Comparison of ENCODE assay signal across 8 mouse cellular contexts in genomic region chr8:71558958-71559690, GRCm38 (mm10). TPM values are rescaled to one million over a fixed set of nuclear protein-coding genes. Genes with fewer than 3 reads are reported as not detected.
DNase-seq lines count a peak whose midpoint lies in the region; ATAC-seq lines count a peak whose summit lies in the region.

No protein-coding gene starts in this region.

- 4% methylated on average over 24 of the region's 24 CpGs for WGBS in embryonic facial prominence, embryonic 14.5 days
- 2% methylated on average over 24 of the region's 24 CpGs for WGBS in limb, embryonic 11.5 days
- WGBS in midbrain, embryonic 11.5 days, result 1% methylated on average over 24 of the region's 24 CpGs
- 2% methylated on average over 24 of the region's 24 CpGs for WGBS in stomach, embryonic 14.5 days

- peak; percentile 63 to 66 for DNase-seq in urinary bladder, adult 18-20 months (ENCODE audit: low spot score in 2 of 2)
- no peak for DNase-seq in urinary bladder, adult 2 months (ENCODE audit: low spot score)
- DNase-seq in embryonic facial prominence, embryonic 14.5 days (ENCODE audit: low spot score), result peak; percentile 91
- peak; percentile 43 to 63 for DNase-seq in heart, postnatal 36 days
- peak; percentile 70 for DNase-seq in limb, embryonic 11.5 days (ENCODE audit: low spot score)
- peak; percentile 88 for DNase-seq in midbrain, embryonic 11.5 days (ENCODE audit: low spot score, missing footprints)
- DNase-seq in right cerebral cortex, postnatal 36 days (ENCODE audit: low spot score in 2 of 2), result no peak

- H3K9me3 ChIP-seq in embryonic facial prominence, embryonic 14.5 days (ENCODE audit: control insufficient read depth, low read length), result no peaks in the 10 kb centered on the region
- H3K9me3 ChIP-seq in limb, embryonic 11.5 days (ENCODE audit: control insufficient read depth, low read length), result peaks cover 3% of the 10 kb centered on the region; the same call in 1 of the 2 replicates
- peaks cover 2% of the 10 kb centered on the region for H3K9me3 ChIP-seq in midbrain, embryonic 11.5 days (ENCODE audit: control insufficient read depth, low read length)
- no peaks in the 10 kb centered on the region for H3K9me3 ChIP-seq in stomach, embryonic 14.5 days (ENCODE audit: control insufficient read depth, low read depth, low read length)

- H3K4me1 ChIP-seq in embryonic facial prominence, embryonic 14.5 days (ENCODE audit: control insufficient read depth, insufficient read depth, low read length), result no peaks in the 10 kb centered on the region
- 0 out of 2 replicates have a peak, but pooled peaks cover 7% of the 10 kb centered on the region for H3K4me1 ChIP-seq in limb, embryonic 11.5 days (ENCODE audit: control insufficient read depth, insufficient read depth, low read length)
- H3K4me1 ChIP-seq in midbrain, embryonic 11.5 days (ENCODE audit: control insufficient read depth, insufficient read depth, low read length), result no peaks in the 10 kb centered on the region
- H3K4me1 ChIP-seq in stomach, embryonic 14.5 days (ENCODE audit: control insufficient read depth, insufficient read depth, low read length), result 0 out of 2 replicates have a peak, but pooled peaks cover 5% of the 10 kb centered on the region

- intact Hi-C loops in heart, postnatal 36 days (cut with DNase I), result no loop called here

- peak overlapping the region; percentile 42 for H3K4me3 ChIP-seq in embryonic facial prominence, embryonic 14.5 days (ENCODE audit: low read depth, low read length)
- peak overlapping the region; percentile 25 for H3K4me3 ChIP-seq in limb, embryonic 11.5 days (ENCODE audit: low read depth, low read length)
- H3K4me3 ChIP-seq in midbrain, embryonic 11.5 days (ENCODE audit: low read depth, low read length), result peak overlapping the region; percentile 19
- H3K4me3 ChIP-seq in stomach, embryonic 14.5 days (ENCODE audit: low read depth, low read length), result peak overlapping the region; percentile 47

- peak overlapping the region; percentile 49 for H3K9ac ChIP-seq in embryonic facial prominence, embryonic 14.5 days (ENCODE audit: low read depth, low read length)
- no peak overlapping the region for H3K9ac ChIP-seq in limb, embryonic 11.5 days (ENCODE audit: low read length)
- no peak overlapping the region for H3K9ac ChIP-seq in midbrain, embryonic 11.5 days (ENCODE audit: low read length)
- H3K9ac ChIP-seq in stomach, embryonic 14.5 days (replicated peaks; ENCODE audit: low read depth, low read length), result peak overlapping the region; percentile 36; the same call in 1 of the 2 replicates

- peak overlapping the region; percentile 61 for H3K4me2 ChIP-seq in embryonic facial prominence, embryonic 14.5 days (ENCODE audit: low read depth, low read length)
- H3K4me2 ChIP-seq in limb, embryonic 11.5 days (ENCODE audit: low read depth, severe bottlenecking), result peak overlapping the region; percentile 50
- peak overlapping the region; percentile 41 for H3K4me2 ChIP-seq in midbrain, embryonic 11.5 days
- H3K4me2 ChIP-seq in stomach, embryonic 14.5 days (replicated peaks; ENCODE audit: low read depth, low read length), result peak overlapping the region; percentile 82

- ATAC-seq in embryonic facial prominence, embryonic 14.5 days (ENCODE audit: low read depth), result peak; percentile 60
- 0 out of 2 replicates have a peak, but pooled peaks have one; percentile 65 for ATAC-seq in limb, embryonic 11.5 days (ENCODE audit: insufficient number of reproducible peaks, low FRiP score, low TSS enrichment, low read depth)
- peak; percentile 53 for ATAC-seq in midbrain, embryonic 11.5 days (ENCODE audit: low FRiP score)
- ATAC-seq in stomach, embryonic 14.5 days (ENCODE audit: insufficient number of reproducible peaks, insufficient read depth, low FRiP score, low read depth), result peak; percentile 76

- H3K27me3 ChIP-seq in embryonic facial prominence, embryonic 14.5 days (replicated peaks; ENCODE audit: control insufficient read depth, insufficient read depth, low read length), result peaks cover 77% of the 10 kb centered on the region
- peaks cover 67% of the 10 kb centered on the region for H3K27me3 ChIP-seq in limb, embryonic 11.5 days (ENCODE audit: control insufficient read depth, insufficient read depth, low read length)
- peaks cover 69% of the 10 kb centered on the region for H3K27me3 ChIP-seq in midbrain, embryonic 11.5 days (ENCODE audit: control insufficient read depth, insufficient read depth, low read length)
- H3K27me3 ChIP-seq in stomach, embryonic 14.5 days (ENCODE audit: control insufficient read depth, insufficient read depth, low read length), result peaks cover 26% of the 10 kb centered on the region

- no peak overlapping the region for H3K27ac ChIP-seq in embryonic facial prominence, embryonic 14.5 days (replicated peaks; ENCODE audit: low read depth, low read length)
- H3K27ac ChIP-seq in limb, embryonic 11.5 days (replicated peaks; ENCODE audit: low read depth, low read length), result no peak overlapping the region
- H3K27ac ChIP-seq in midbrain, embryonic 11.5 days (ENCODE audit: low read depth, low read length), result no peak overlapping the region
- no peak overlapping the region for H3K27ac ChIP-seq in stomach, embryonic 14.5 days (ENCODE audit: low read length)

- no peaks in the 10 kb centered on the region for H3K36me3 ChIP-seq in embryonic facial prominence, embryonic 14.5 days (ENCODE audit: control insufficient read depth, insufficient read depth, low read length)
- H3K36me3 ChIP-seq in limb, embryonic 11.5 days (ENCODE audit: control insufficient read depth, insufficient read depth, low read length), result no peaks in the 10 kb centered on the region
- no peaks in the 10 kb centered on the region for H3K36me3 ChIP-seq in midbrain, embryonic 11.5 days (ENCODE audit: control insufficient read depth, insufficient read depth, low read length)
- no peaks in the 10 kb centered on the region for H3K36me3 ChIP-seq in stomach, embryonic 14.5 days (ENCODE audit: control insufficient read depth, insufficient read depth, low read length)

RNA-seq across cellular contexts. Expression of gene Tmem221, which starts 0.5 kb away (rescaled TPM):
- 2.3 and 3.0 TPM in 2 replicates for polyA plus RNA-seq in urinary bladder, adult 2 months (2012; rRNA removed)
- 1.1 and 1.4 TPM in 2 replicates for polyA plus RNA-seq in embryonic facial prominence, embryonic 14.5 days (2014; fragmentation: Nextera tagmentation; extraction: Ambion mirVana)
- under 1 TPM in 1 of 2 experiments, not detected in 1; 0.22 TPM for total RNA-seq in heart, postnatal 36 days (2021)
- 0.27 TPM in 1 of 2 replicates, not detected in the other for polyA plus RNA-seq in limb, embryonic 11.5 days (2014; fragmentation: Nextera tagmentation; extraction: Ambion mirVana)
- polyA plus RNA-seq in midbrain, embryonic 11.5 days (2014; fragmentation: Nextera tagmentation; extraction: Ambion mirVana), result 0.12 and 0.14 TPM in 2 replicates
- polyA plus RNA-seq in stomach, embryonic 14.5 days (2014; fragmentation: Nextera tagmentation; extraction: Ambion mirVana), result 1.4 and 1.9 TPM in 2 replicates

RNA-seq across cellular contexts. Expression of gene Nxnl1, which starts 7.3 kb away (rescaled TPM):
- 0.01 and 0.04 TPM in 2 replicates for polyA plus RNA-seq in urinary bladder, adult 2 months (2012; rRNA removed)
- polyA plus RNA-seq in embryonic facial prominence, embryonic 14.5 days (2014; fragmentation: Nextera tagmentation; extraction: Ambion mirVana), result 0.07 TPM in 1 of 2 replicates, not detected in the other
- under 1 TPM in 1 of 2 experiments, not detected in 1; 0.19 TPM for total RNA-seq in heart, postnatal 36 days (2021)
- polyA plus RNA-seq in limb, embryonic 11.5 days (2014; fragmentation: Nextera tagmentation; extraction: Ambion mirVana), result not detected in 2 replicates
- not detected in 2 replicates for polyA plus RNA-seq in midbrain, embryonic 11.5 days (2014; fragmentation: Nextera tagmentation; extraction: Ambion mirVana)
- polyA plus RNA-seq in stomach, embryonic 14.5 days (2014; fragmentation: Nextera tagmentation; extraction: Ambion mirVana), result not detected in 2 replicates

RNA-seq across cellular contexts. Expression of gene Slc27a1, which starts 9.6 kb away (rescaled TPM):
- polyA plus RNA-seq in urinary bladder, adult 2 months (2012; rRNA removed), result 57.3 and 63.8 TPM in 2 replicates
- 15.5 and 20.4 TPM in 2 replicates for polyA plus RNA-seq in embryonic facial prominence, embryonic 14.5 days (2014; fragmentation: Nextera tagmentation; extraction: Ambion mirVana)
- total RNA-seq in heart, postnatal 36 days (2021), result 100 to 1,000 TPM; 171 to 223 TPM
- polyA plus RNA-seq in limb, embryonic 11.5 days (2014; fragmentation: Nextera tagmentation; extraction: Ambion mirVana), result 16.7 and 18.0 TPM in 2 replicates
- polyA plus RNA-seq in midbrain, embryonic 11.5 days (2014; fragmentation: Nextera tagmentation; extraction: Ambion mirVana), result 8.6 and 12.4 TPM in 2 replicates
- 28.2 and 29.4 TPM in 2 replicates for polyA plus RNA-seq in stomach, embryonic 14.5 days (2014; fragmentation: Nextera tagmentation; extraction: Ambion mirVana)

RNA-seq across cellular contexts. Expression of gene Mvb12a, which starts 16.4 kb away (rescaled TPM):
- polyA plus RNA-seq in urinary bladder, adult 2 months (2012; rRNA removed), result 96.1 and 115 TPM in 2 replicates
- 85.4 and 95.3 TPM in 2 replicates for polyA plus RNA-seq in embryonic facial prominence, embryonic 14.5 days (2014; fragmentation: Nextera tagmentation; extraction: Ambion mirVana)
- total RNA-seq in heart, postnatal 36 days (2021), result 10 to 100 TPM; 27.8 to 32.9 TPM
- polyA plus RNA-seq in limb, embryonic 11.5 days (2014; fragmentation: Nextera tagmentation; extraction: Ambion mirVana), result 66.5 and 74.2 TPM in 2 replicates
- 50.7 and 51.0 TPM in 2 replicates for polyA plus RNA-seq in midbrain, embryonic 11.5 days (2014; fragmentation: Nextera tagmentation; extraction: Ambion mirVana)
- 103 and 105 TPM in 2 replicates for polyA plus RNA-seq in stomach, embryonic 14.5 days (2014; fragmentation: Nextera tagmentation; extraction: Ambion mirVana)

RNA-seq across cellular contexts. Expression of gene Bst2, which starts 21.9 kb away (rescaled TPM):
- polyA plus RNA-seq in urinary bladder, adult 2 months (2012; rRNA removed), result 110 and 117 TPM in 2 replicates
- polyA plus RNA-seq in embryonic facial prominence, embryonic 14.5 days (2014; fragmentation: Nextera tagmentation; extraction: Ambion mirVana), result 16.0 and 16.2 TPM in 2 replicates
- total RNA-seq in heart, postnatal 36 days (2021), result 10 to 100 TPM; 17.1 to 32.9 TPM
- polyA plus RNA-seq in limb, embryonic 11.5 days (2014; fragmentation: Nextera tagmentation; extraction: Ambion mirVana), result 1.7 and 1.8 TPM in 2 replicates
- polyA plus RNA-seq in midbrain, embryonic 11.5 days (2014; fragmentation: Nextera tagmentation; extraction: Ambion mirVana), result 5.0 and 6.1 TPM in 2 replicates
- polyA plus RNA-seq in stomach, embryonic 14.5 days (2014; fragmentation: Nextera tagmentation; extraction: Ambion mirVana), result 7.6 and 10.9 TPM in 2 replicates

Comparison
In these comparisons a context has a peak if more than half of its experiments do, and no peak if none do; other contexts are left out.
1. DNase-seq: peak in urinary bladder, adult 18-20 months (2 of 2), embryonic facial prominence, embryonic 14.5 days (single experiment), heart, postnatal 36 days (2 of 2), limb, embryonic 11.5 days (single experiment) and midbrain, embryonic 11.5 days (single experiment); none in urinary bladder, adult 2 months (single experiment) and right cerebral cortex, postnatal 36 days (0 of 2).
2. H3K9ac ChIP-seq: peak in embryonic facial prominence, embryonic 14.5 days (single experiment) and stomach, embryonic 14.5 days (single experiment); none in limb, embryonic 11.5 days (single experiment) and midbrain, embryonic 11.5 days (single experiment).
3. Peak in every context shown above with its lines, with median percentiles within 50 percentile points of each other: ATAC-seq, H3K4me2 ChIP-seq and H3K4me3 ChIP-seq.